Mouse (Mus musculus) embryonic facial prominence, embryonic 15.5 days (tissue): ENCODE measurements at regions not wholly inside any gene's neighbourhood (a gene's known extent, or its start where the extent isn't known, plus 50 kb on each side); places are given as distances from the start of the nearest gene placed in this dataset.

Source experiments
- ATAC-seq: fragments of 200-750 bp; cut with Nextera tagmentation; 2 replicates; pipeline ENCODE4 v1.8.0; 2017; ENCODE audit warnings: low read depth, moderate TSS enrichment; ENCODE audit not compliant: insufficient number of reproducible peaks, low FRiP score, low TSS enrichment
- H3K27ac ChIP-seq: fragments of 300-500 bp; sonication (generic); replicated peaks from 2 replicates; pipeline ENCODE4 v1.5.1; 2015; ENCODE audit warnings: mild to moderate bottlenecking, inconsistent platforms
- H3K27me3 ChIP-seq: fragments of 300-500 bp; sonication (generic); 2 replicates; pipeline ENCODE4 v1.6.1; 2015; ENCODE audit warnings: inconsistent platforms
- H3K36me3 ChIP-seq: fragments of 300-500 bp; sonication (generic); 2 replicates; pipeline ENCODE4 v1.6.1; 2015; ENCODE audit warnings: mild to moderate bottlenecking, inconsistent platforms
- H3K4me1 ChIP-seq: fragments of 300-500 bp; sonication (generic); 2 replicates; pipeline ENCODE4 v1.6.1; 2015; ENCODE audit warnings: inconsistent platforms
- H3K4me2 ChIP-seq: fragments of 300-500 bp; sonication (generic); replicated peaks from 2 replicates; pipeline ENCODE4 v1.6.1; 2015; ENCODE audit warnings: mild to moderate bottlenecking, inconsistent platforms
- H3K4me3 ChIP-seq: fragments of 300-500 bp; sonication (generic); replicated peaks from 2 replicates; pipeline ENCODE4 v1.5.1; 2015; ENCODE audit warnings: mild to moderate bottlenecking, inconsistent platforms
- H3K9ac ChIP-seq: fragments of 300-500 bp; sonication (generic); 2 replicates; pipeline ENCODE4 v1.6.1; 2015; ENCODE audit warnings: inconsistent platforms
- H3K9me3 ChIP-seq: fragments of 300-500 bp; sonication (generic); replicated peaks from 2 replicates; pipeline ENCODE4 v1.6.1; 2016; ENCODE audit warnings: inconsistent platforms
- WGBS: fragments of 180-500 bp; shearing (Covaris S2); methylation state at CpG from one replicate; pipeline ENCODE4 v1.1.7; 2015; 5-methylcytosine and 5-hydroxymethylcytosine counted together

DNA sequence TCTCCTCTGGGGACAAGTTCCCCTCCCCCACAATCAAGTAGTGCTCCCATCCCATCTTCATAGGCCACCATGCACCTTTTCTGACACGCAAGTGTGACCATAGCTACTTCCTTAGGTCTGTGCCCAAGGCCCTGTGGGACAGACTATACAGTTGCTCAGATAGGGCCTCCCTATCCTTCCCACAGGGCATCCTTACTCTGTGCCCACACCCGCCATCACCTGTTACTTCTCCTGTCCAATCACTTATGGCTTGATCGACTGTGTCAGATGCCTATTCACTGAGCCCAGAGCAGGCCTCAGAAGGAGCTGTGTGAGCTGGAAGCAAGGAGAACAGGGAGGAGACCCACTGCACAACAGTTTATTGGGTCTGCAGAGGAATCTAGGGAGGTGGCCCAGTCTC is 56.6 kb upstream of the Lrpap1 start:
- no peak for ATAC-seq
- H3K4me2 ChIP-seq: no peak overlapping the region
- no peak overlapping the region for H3K9ac ChIP-seq
- H3K4me3 ChIP-seq: no peak overlapping the region
- H3K27ac ChIP-seq: no peak overlapping the region
- WGBS: 91% methylated on average over 3 of the region's 3 CpGs
- peaks cover 21% of the 10 kb centered on the region for H3K4me1 ChIP-seq
- H3K36me3 ChIP-seq: no peaks in the 10 kb centered on the region
- H3K27me3 ChIP-seq: no peaks in the 10 kb centered on the region
- no peaks in the 10 kb centered on the region for H3K9me3 ChIP-seq

DNA sequence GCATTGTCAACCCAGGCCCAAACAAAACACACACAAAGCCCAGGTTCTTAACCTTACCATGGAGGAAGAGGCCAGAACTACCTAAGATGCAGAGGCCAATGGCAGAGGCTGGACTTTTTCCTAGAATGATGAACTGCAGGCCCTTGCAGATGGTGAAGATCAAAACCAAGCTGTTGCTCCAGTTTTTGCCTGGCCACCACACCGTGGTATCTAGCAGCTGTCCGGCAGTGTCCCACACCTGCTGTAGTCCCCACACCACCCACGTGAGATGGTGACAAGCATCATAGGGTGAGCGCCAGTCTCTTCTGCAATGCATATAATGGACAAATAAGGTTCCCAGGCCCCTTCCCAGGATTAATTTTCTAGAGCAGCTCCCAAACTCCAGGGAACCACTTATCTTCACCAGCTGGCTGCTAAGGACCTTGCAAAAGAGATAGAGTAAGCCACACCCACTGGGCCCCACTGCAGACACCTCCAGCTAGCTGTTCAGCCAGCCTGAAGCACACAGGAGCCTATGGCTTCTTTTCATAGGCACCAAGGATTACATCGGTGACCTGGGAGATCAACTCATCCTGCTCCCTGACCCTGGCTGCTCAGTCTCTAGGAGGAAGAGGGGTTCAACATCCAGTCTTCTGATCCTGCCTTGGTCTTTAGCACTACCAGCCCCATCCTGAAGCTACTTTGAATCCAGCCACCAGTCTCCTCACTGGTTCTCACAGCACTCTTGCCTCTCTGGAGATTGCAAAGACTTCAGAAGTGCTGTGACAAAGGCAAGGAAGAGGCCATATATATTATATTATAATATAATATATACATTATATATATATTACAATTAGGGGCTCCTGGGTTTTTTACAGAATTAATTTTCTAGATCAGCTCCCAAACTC is 55.6 kb upstream of the Lrpap1 start:
- H3K9ac ChIP-seq: no peak overlapping the region
- no peaks in the 10 kb centered on the region for H3K27me3 ChIP-seq
- no peak for ATAC-seq
- no peaks in the 10 kb centered on the region for H3K36me3 ChIP-seq
- H3K4me1 ChIP-seq: peaks cover 23% of the 10 kb centered on the region
- no peak overlapping the region for H3K4me3 ChIP-seq
- no peaks in the 10 kb centered on the region for H3K9me3 ChIP-seq
- no peak overlapping the region for H3K27ac ChIP-seq
- H3K4me2 ChIP-seq: no peak overlapping the region
- WGBS: 81% methylated on average over 5 of the region's 5 CpGs

DNA sequence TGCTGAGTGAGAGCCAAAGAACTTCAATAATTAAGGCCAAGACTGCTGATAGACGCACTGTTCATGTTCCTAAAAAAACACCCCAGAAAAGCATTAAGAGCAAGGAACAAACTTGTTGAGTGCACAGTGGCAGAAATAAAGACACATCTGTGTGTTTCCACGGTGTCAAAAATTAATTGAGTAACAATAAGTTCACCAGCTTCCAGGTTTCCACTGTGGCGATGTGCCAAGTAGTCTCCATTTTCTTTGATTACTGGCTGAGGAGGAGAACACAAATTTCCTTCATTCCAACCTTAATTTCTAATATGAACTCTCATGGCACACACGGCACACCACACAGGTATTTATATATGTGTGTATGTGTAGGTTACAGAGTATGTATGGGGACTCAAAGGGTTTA is 54.3 kb upstream of the Lrpap1 start:
- no peaks in the 10 kb centered on the region for H3K9me3 ChIP-seq
- ATAC-seq: no peak
- H3K4me3 ChIP-seq: no peak overlapping the region
- WGBS: 62% methylated on average over 4 of the region's 4 CpGs
- no peak overlapping the region for H3K27ac ChIP-seq
- H3K9ac ChIP-seq: no peak overlapping the region
- H3K36me3 ChIP-seq: no peaks in the 10 kb centered on the region
- H3K4me2 ChIP-seq: no peak overlapping the region
- H3K27me3 ChIP-seq: no peaks in the 10 kb centered on the region
- H3K4me1 ChIP-seq: peaks cover 30% of the 10 kb centered on the region

DNA sequence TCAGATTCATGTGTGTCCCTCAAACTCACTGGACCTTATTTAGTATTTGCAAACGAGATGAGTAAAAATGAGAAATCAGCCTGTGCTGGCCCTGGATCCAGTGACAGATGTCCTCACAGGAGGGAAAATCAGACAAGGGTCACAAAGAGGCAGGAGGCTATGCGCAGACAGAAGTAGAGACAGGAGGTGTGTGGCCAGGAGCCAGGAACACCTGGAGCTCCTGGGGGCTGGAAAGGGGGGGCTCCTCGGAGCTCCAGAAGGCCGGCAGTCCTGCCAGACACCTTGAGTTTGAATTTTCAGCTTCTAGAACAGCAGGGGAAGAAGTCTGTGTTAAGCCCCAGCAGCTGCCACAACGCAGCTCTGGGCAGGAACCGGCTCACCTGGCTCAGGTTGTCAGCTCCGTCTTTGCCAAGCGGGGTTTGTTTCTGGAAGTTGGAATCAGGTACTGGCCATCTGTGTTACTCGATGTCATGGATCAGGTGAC is 53.7 kb upstream of the Lrpap1 start:
- no peak overlapping the region for H3K4me3 ChIP-seq
- H3K36me3 ChIP-seq: no peaks in the 10 kb centered on the region
- ATAC-seq: no peak
- no peaks in the 10 kb centered on the region for H3K9me3 ChIP-seq
- H3K27me3 ChIP-seq: no peaks in the 10 kb centered on the region
- no peak overlapping the region for H3K27ac ChIP-seq
- 37% methylated on average over 9 of the region's 9 CpGs for WGBS
- H3K4me1 ChIP-seq: peaks cover 30% of the 10 kb centered on the region
- H3K4me2 ChIP-seq: no peak overlapping the region
- H3K9ac ChIP-seq: no peak overlapping the region

DNA sequence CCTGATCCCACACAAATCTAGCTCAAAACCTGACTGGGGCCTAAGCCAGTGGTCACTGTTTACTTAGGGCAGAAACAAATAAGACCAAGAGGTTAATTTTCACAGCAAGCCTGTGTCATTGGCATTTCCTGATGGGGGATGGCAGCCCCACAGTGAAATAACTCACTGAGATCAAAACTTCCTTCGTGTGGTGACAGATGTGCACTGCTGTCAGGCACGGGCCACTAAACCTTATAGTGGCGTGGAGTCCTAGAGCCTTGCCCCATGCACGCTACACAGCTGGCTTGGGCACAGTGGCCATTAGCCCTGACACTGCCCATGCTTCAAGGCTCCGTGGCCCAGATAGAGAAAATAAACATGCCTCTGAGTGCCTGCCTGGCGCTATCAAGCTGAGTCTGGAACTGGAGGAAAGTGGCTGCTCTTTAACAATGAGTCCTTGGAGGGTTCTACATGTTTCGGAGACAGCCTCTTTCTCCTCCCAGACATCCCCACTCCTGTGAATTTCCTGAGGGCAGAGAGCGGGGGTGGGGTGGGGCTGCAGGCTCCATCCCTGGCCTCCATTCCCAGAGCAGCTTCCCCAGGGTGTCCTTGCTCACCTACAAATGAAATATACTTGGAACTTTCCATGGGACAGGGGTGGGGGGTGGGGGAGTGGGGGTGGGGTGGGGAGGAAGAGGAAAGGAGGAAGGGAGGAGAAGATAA is 52.9 kb upstream of the Lrpap1 start:
- Histone ChIP-seq H3K4me3 (no peak overlapping the region), H3K4me1 (peaks cover 30% of the 10 kb centered on the region), H3K36me3 (no peaks in the 10 kb centered on the region), H3K27ac (no peak overlapping the region), H3K9me3 (no peaks in the 10 kb centered on the region), H3K27me3 (no peaks in the 10 kb centered on the region), H3K9ac (no peak overlapping the region), H3K4me2 (no peak overlapping the region)
- no peak for ATAC-seq
- 32% methylated on average over 8 of the region's 8 CpGs for WGBS

DNA sequence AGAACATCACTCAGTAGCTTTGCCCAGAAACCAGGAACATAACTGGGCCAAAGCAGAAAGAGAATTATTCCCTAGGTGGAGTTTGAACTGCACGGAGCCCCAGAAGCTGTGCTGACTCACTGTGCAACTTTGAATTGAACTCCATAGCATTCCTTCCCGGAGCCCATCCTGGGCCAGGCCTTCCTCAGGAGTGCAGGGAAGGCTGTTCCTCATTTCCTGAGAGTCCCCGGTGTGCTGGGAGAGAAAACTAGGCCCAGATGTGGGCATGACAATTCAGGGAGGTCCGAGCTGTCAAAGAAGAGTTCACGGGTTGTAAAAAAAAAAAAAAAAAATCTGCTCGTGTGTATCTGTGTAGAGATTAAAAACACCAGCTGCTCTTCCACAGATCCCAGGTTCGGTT is 50.8 kb upstream of the Lrpap1 start:
- H3K9ac ChIP-seq: no peak overlapping the region
- no peak overlapping the region for H3K4me2 ChIP-seq
- no peak overlapping the region for H3K4me3 ChIP-seq
- H3K9me3 ChIP-seq: no peaks in the 10 kb centered on the region
- no peak for ATAC-seq
- peaks cover 30% of the 10 kb centered on the region for H3K4me1 ChIP-seq
- no peak overlapping the region for H3K27ac ChIP-seq
- H3K27me3 ChIP-seq: no peaks in the 10 kb centered on the region
- WGBS: 22% methylated on average over 7 of the region's 7 CpGs
- no peaks in the 10 kb centered on the region for H3K36me3 ChIP-seq

DNA sequence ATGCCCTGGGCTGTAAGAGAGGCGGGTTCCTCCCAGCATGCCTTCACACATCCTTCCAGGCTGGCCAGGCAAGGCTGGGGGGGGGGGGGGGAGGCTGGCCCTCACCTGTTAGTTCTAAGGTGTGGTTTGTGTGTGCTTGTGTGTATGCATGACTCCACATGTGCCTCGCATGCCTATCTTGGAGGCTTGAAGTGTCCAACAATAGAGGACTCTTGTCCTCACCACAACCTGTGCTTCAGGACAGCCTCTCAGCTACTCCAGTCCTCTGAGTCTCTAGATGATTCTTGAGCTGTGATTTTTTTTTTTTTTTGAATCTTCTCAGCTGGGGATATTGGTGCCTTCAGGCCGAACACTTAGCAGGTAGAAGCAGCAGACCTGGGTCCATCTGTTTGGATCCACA is 50.2 kb upstream of the Lrpap1 start:
- no peaks in the 10 kb centered on the region for H3K9me3 ChIP-seq
- 75% methylated on average over 3 of the region's 3 CpGs for WGBS
- no peak overlapping the region for H3K9ac ChIP-seq
- no peaks in the 10 kb centered on the region for H3K27me3 ChIP-seq
- no peaks in the 10 kb centered on the region for H3K36me3 ChIP-seq
- no peak overlapping the region for H3K4me3 ChIP-seq
- no peak overlapping the region for H3K4me2 ChIP-seq
- peaks cover 30% of the 10 kb centered on the region for H3K4me1 ChIP-seq
- H3K27ac ChIP-seq: no peak overlapping the region
- no peak for ATAC-seq
